Mouse (Mus musculus) thymus, postnatal 0 days (tissue): ENCODE data around the gene Pomgnt2. TPM values are rescaled to one million over a fixed set of nuclear protein-coding genes. Genes with fewer than 3 reads are reported as not detected.

Source experiments
- DNase-seq: peaks from one replicate; pipeline ENCODE4 v3.0.0-alpha.2; 2015; ENCODE audit warnings: low spot score
- polyA plus RNA-seq: library from polyadenylated mRNA; unstranded; fragments of >200 nt; fragmentation: Nextera tagmentation; extraction: Ambion mirVana; gene quantifications from 2 replicates; pipeline ENCODE4 v1.2.1, GENCODE M21; 2015

The Pomgnt2 gene
- polyA plus RNA-seq, 1 experiment from 2014 or later: 5.8 TPM

GRCm38 (mm10) chr9:122013629-122014028 is 16.7 kb upstream of the Pomgnt2 start:
- no peak for DNase-seq

GRCm38 (mm10) chr9:122012816-122013215 is 15.9 kb upstream of the Pomgnt2 start:
- no peak for DNase-seq

- no peak for DNase-seq
Measured at GRCm38 (mm10) chr9:122010751-122011150, 13.8 kb upstream of the Pomgnt2 start.

- DNase-seq: no peak
Measured at GRCm38 (mm10) chr9:122008876-122009275, 12.0 kb upstream of the Pomgnt2 start.

GRCm38 (mm10) chr9:122006609-122007008 is 9.7 kb upstream of the Pomgnt2 start:
- DNase-seq: peak; percentile 56

- no peak for DNase-seq
Measured at GRCm38 (mm10) chr9:122006175-122006574, 9.3 kb upstream of the Pomgnt2 start.

GRCm38 (mm10) chr9:121997978-121998377 is 1.1 kb upstream of the Pomgnt2 start:
- DNase-seq: no peak

GRCm38 (mm10) chr9:121995508-121996131 is 1.3 kb downstream of the Pomgnt2 start:
- DNase-seq: peak; percentile 42

GRCm38 (mm10) chr9:121995077-121995476 is 1.8 kb downstream of the Pomgnt2 start:
- no peak for DNase-seq

GRCm38 (mm10) chr9:121993047-121993446 is 3.9 kb downstream of the Pomgnt2 start:
- DNase-seq: peak; percentile 89

GRCm38 (mm10) chr9:121991041-121991440 is 5.9 kb downstream of the Pomgnt2 start:
- DNase-seq: peak; percentile 65

GRCm38 (mm10) chr9:121989536-121989935 is 7.4 kb downstream of the Pomgnt2 start:
- no peak for DNase-seq

- DNase-seq: no peak
Measured at GRCm38 (mm10) chr9:121988910-121989309, 8.0 kb downstream of the Pomgnt2 start.

- peak; percentile 82 for DNase-seq
Measured at GRCm38 (mm10) chr9:121984465-121985461, 12.1 kb downstream of the Pomgnt2 start.

- peak; percentile 53 for DNase-seq
Measured at GRCm38 (mm10) chr9:121983504-121983903, 13.4 kb downstream of the Pomgnt2 start.

- DNase-seq: no peak
Measured at GRCm38 (mm10) chr9:121982665-121983064, 14.2 kb downstream of the Pomgnt2 start.

- no peak for DNase-seq
Measured at GRCm38 (mm10) chr9:121982214-121982613, 14.7 kb downstream of the Pomgnt2 start.

- no peak for DNase-seq
Measured at GRCm38 (mm10) chr9:121981466-121982105, 15.3 kb downstream of the Pomgnt2 start.

- DNase-seq: no peak
Measured at GRCm38 (mm10) chr9:121981046-121981445, 15.9 kb downstream of the Pomgnt2 start.

GRCm38 (mm10) chr9:121975321-121975720 is 21.6 kb downstream of the Pomgnt2 start:
- DNase-seq: no peak

- no peak for DNase-seq
Measured at GRCm38 (mm10) chr9:121974141-121974986, 22.5 kb downstream of the Pomgnt2 start.
